Mouse (Mus musculus): ENCODE data around the gene Cfap20. TPM values are rescaled to one million over a fixed set of nuclear protein-coding genes. Genes with fewer than 3 reads are reported as not detected.

Cfap20 gene
- total RNA-seq, 2 experiments from 2014 or later = 17.5 to 25.3 TPM

DNA sequence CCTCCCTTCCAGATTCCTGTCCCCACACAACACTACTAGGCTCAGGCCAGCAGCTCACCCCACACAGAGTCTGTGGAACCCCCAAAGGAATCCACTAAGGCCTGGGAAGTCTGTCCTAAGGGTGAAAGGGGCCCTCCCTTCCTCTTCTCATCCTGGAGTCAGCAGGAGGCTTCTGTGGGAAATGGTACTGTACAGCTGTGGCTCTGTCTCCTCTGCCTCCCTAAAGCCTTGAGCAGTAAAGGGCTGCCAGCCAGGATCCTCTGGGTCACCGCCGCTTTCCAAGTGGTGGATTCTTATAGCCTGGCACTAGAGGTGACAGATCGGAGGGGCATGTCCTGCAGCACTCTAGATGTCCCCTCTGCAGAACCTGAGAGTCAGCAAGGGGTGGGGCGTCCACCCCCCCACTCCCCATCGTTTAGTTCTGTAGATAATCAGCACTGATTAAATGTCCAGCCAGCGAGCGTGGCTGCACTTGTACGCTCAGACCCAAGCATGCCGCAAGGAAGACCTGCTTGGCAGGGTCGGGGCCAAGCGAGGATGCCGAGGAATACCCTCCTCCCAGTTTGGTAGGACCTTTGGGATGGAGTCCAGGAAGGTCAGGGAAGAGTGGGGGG, 61.2 kb downstream of the Cfap20 start:
- peak; percentile 64 to 69 for DNase-seq

Other genes starting within 250 kb of the Cfap20 start
- 10 to 100 TPM; 73.0 to 91.6 TPM for gene Kifc3, start 232.1 kb downstream of the Cfap20 start, total RNA-seq (2021)
- gene Cngb1, start 128.3 kb downstream of the Cfap20 start, total RNA-seq (2021) = 1 to 10 TPM in 1 of 2 experiments, under 1 TPM in 1; 0.39 to 1.1 TPM
- gene Tepp, start 124.3 kb downstream of the Cfap20 start, total RNA-seq (2021) = not detected
- 1 to 10 TPM; 7.7 to 8.6 TPM for gene Zfp319, start 102.9 kb downstream of the Cfap20 start, total RNA-seq (2021)
- 10 to 100 TPM; 13.4 to 14.7 TPM for gene Usb1, start 102.6 kb downstream of the Cfap20 start, total RNA-seq (2021)
- 10 to 100 TPM; 57.4 to 67.4 TPM for gene Mmp15, start 82.6 kb downstream of the Cfap20 start, total RNA-seq (2021)
- 10 to 100 TPM; 30.2 to 34.7 TPM for gene Csnk2a2, start 55.2 kb upstream of the Cfap20 start, total RNA-seq (2021)
- gene Ccdc113, start 99.2 kb upstream of the Cfap20 start, total RNA-seq (2021) = under 1 TPM in 1 of 2 experiments, not detected in 1; 0.23 TPM
- not detected for gene Prss54, start 141.5 kb upstream of the Cfap20 start, total RNA-seq (2021)
- 1 to 10 TPM in 1 of 2 experiments, under 1 TPM in 1; 0.97 to 1.2 TPM for gene Gins3, start 198.6 kb upstream of the Cfap20 start, total RNA-seq (2021)
- gene Ndrg4, start 242.1 kb upstream of the Cfap20 start, total RNA-seq (2021) = 100 to 1,000 TPM; 144 to 150 TPM